Mouse (Mus musculus): ENCODE data around the gene Slc38a1.

Gene Slc38a1

GRCm38 (mm10) chr15:96642436-96643405, at the start of gene Slc38a1:
TSS of gene Slc38a1 (minus strand) at chr15:96642913.
- DNase-seq (ENCODE audit: low spot score in 2 of 2) = peak; percentile 36 to 40

- no peak for DNase-seq (ENCODE audit: low spot score in 2 of 2)
Measured at GRCm38 (mm10) chr15:96692401-96692800, 49.7 kb upstream of the Slc38a1 start.

DNA sequence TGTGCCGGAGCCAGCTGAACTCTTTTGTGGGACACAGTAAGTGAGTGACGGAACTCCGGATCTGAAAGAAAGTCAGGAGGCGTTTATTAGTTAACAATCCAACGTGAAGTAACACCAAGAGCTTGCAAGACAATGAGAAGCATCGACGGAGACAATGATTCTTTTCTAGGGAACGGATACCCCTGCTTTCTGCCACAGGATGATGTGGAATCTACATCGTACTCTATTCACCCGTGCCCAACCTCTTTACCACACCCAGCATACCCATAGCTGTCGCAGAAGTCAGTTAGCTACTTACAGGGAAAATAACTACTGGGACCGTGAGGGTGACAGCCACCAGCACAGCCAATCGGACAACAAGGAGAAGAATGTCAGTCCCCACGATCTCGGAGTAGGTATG, 48.7 kb upstream of the Slc38a1 start:
- no peak for DNase-seq (ENCODE audit: low spot score in 2 of 2)

- DNase-seq (ENCODE audit: low spot score in 2 of 2) = no peak
Measured at GRCm38 (mm10) chr15:96690829-96691228, 48.1 kb upstream of the Slc38a1 start.

DNA sequence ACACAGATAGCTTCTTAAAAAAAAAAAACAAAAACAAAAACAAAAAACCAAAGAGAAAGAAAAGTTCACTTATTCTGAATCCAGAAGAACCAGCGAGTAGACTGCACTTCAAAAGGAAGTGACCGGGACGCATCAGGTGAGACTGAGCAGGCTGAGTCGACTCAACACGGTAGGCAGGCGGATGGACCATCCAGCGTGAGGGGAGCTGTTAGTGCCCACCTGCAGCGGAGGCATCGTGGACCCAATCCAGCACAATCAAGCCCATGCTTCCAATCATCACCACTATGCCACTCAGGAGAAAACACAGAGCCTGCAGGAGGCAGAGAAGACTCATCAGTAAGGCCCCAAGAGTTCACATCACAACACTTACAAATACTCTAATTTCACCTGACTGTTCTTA, 47.2 kb upstream of the Slc38a1 start:
- DNase-seq (ENCODE audit: low spot score in 2 of 2) = no peak

DNA sequence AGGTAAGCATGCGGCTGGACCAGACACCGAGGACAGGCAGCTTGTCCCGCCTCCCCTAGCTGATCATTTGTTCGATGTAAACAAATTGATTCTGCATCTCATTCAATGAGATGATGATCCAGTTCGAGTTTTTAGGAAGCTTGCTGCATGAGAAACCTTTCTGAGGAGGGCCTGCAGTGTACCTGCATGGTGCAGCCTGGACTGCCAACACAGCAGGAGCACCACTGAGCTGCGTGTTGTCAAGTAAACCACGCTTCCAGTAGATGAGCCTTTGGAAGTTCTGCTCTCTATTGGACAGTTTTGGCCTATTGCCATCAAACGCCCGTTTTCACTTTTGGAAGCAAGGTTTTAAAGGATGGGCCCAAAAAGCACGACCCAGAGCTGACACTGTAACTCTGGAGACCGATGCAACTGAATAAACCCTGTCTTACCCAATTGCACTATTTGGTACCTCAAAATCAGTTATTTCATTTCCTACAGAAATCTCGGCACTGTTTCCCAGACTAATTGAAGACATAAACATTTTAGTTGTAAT, 46.1 kb upstream of the Slc38a1 start:
- no peak for DNase-seq (ENCODE audit: low spot score in 2 of 2)

DNA sequence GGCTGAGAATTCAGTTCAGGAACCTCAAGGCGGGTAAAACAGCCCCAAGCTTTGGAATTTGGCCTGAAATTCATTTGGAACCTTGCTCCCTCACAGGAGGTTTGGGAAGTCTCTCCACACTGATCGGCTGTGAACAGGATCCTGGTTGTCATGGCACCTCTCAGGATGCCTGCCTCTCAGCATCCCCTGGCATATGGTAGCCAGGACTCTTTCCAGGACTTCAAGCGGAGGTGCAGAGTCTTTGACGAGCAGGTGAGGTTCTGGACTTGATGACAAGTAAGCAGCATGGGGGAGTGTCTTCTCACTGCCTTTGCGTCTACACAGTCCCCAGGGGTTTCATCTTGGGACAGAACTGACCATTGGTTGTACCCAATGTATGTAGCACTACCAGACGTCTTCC, 45.3 kb upstream of the Slc38a1 start:
- DNase-seq (ENCODE audit: low spot score in 2 of 2) = no peak

DNA sequence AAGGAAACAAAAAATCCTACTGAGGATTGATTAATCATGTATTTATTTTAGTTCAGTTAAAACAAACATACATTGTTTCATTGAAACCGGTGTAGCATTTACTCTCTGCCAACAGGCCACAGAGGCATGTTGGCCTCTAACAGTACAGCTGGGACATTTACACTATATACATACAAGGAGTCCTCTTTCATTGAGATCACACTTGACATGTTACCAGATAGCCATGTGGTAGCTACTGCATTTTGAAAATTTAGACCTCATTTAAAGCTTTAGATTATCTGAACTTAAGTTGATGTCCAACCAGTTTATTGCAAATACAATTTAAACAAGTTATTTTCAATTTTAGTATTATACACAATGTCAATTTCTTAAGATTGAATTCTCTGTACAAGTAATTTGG, 44.7 kb upstream of the Slc38a1 start:
- DNase-seq (ENCODE audit: low spot score in 2 of 2) = no peak

DNA sequence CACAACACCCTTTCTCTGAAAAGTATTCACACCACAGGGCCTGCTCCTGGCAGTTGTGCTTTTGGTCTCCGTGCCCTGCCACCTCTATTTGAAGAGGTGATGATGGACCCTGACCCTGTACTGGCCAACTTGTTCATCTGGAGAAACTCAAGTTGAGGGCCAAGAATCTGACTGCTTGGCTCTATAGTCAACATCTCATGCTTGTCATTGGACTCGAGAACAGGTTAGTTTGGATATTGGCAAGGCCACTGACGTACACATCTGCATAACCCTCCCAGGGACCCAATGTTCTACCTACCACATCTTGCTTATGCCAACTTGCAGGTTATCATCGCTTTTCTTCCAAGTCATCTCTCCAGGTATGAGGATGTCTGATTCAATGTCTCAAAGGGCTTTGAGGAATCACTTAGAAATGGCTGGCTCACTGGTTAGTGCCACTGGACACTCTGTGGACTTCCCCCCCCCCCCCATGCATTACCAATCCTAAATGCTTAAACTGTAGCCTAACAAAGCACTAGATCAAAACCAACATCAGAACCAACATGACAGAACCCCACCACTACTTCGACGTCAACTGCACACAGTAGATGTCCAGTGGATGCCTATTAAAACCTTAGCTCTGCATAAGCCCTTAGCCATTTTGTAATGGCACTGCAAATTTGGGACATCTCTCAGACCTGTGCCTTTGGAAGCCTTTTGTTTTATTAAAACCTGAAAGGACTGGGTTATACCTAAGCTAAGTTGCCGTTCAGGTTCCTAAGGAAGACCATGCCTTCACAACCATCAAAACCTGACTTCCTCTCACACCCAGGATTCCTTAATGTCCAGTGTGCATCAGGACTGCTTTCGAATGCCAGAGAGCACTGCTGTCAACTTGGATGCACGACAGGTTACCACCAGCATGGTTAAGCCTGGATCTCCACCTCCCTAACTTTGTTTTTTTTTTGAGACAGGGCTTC, 43.8 kb upstream of the Slc38a1 start:
- DNase-seq (ENCODE audit: low spot score in 2 of 2) = no peak

DNA sequence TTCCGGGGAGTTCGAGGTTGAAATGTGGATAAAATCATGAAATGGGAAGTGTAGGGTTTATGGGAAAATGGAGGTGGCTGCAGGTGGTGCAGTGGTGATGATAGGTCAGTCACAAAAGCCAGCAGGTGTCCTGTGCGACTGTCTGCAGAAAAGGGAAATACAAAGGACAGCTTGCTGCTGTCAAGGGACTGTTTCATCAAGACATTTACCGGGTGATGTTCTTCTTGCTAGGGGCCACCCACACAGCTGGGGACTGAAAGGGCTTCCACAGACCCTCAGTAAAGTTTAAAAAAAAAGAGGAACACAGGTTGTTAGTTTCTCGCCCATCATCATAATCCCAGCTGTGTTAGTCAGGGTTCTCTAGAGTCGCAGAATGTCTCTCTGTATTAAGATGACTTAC, 42.6 kb upstream of the Slc38a1 start:
- DNase-seq (ENCODE audit: low spot score in 2 of 2) = no peak

DNA sequence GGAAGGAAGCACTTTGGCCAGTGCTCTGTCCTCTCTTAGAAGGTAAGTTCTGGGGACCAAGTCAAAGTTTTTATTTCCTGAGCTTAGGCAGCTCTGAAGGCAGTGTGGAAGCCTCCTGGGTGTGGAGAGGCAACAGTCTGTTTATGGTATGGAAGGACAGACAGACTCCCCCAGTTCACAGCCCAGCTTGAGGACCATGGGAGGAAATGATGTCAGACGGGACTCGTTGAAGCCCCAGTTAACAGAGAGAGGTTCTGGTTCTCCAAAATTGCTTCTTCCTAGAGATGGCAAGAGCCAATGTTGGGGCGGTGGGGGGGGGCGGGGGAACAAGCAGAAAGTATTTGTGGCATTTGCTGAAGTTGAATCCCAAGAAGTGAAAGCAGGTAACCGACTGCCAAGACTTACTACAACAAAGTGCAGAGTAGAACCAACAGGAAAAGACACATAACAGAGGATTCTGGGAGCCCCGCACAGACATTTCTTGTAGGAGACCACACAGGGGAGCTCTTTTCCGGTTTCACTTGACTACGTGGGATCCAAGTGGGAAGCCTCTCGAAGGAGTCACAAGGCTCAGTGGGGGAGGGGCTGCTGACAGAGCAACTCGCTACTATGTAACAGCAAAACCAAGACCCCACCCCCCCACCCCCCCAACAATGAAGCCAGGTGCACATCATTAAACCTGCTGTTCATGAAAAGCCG, 41.6 kb upstream of the Slc38a1 start:
- no peak for DNase-seq (ENCODE audit: low spot score in 2 of 2)

GRCm38 (mm10) chr15:96678871-96679773, 36.4 kb upstream of the Slc38a1 start:
- no peak for DNase-seq (ENCODE audit: low spot score in 2 of 2)

DNA sequence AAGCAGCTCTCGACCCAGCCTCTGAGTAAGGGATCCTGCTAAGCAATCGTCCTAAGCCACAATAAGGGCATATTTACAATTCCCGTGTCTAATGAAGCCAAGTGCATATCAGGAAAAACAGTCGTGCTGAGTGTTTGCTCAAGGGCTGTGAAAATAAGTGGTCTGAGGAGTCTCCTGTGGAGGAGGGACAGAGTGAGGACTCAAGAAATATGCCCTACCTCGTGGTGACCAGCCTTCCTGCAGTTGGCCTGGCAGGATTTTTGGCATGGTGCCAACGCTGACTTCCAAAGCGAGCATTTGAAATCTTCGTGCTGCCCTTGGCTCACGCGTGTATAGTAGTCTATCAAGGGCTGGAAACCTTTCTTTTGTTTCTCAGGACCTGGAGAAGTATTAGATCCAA, 33.8 kb upstream of the Slc38a1 start:
- DNase-seq (ENCODE audit: low spot score in 2 of 2) = no peak

- DNase-seq (ENCODE audit: low spot score in 2 of 2) = no peak
Measured at GRCm38 (mm10) chr15:96675744-96676143, 33.0 kb upstream of the Slc38a1 start.

- no peak for DNase-seq (ENCODE audit: low spot score in 2 of 2)
Measured at GRCm38 (mm10) chr15:96675055-96675454, 32.3 kb upstream of the Slc38a1 start.

DNA sequence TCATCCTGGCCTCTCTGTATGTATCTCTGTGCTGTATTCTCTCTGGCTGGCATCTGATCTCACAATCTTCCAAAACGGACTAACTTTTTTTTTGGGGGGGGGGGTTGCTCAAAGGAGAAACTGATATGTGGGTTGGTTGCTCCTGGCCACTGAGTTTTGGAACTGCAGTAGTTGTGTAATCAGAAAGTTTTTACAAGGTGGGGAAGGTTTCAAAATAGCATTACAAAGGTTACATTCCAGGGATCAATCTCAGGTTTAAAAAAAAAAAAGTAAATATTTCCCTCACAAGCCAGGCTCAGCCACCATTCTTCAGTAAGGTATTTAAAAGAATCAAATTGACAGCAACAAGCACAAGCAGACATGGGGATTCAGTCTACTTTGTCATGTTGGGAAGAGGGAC, 31.4 kb upstream of the Slc38a1 start:
- no peak for DNase-seq (ENCODE audit: low spot score in 2 of 2)

DNA sequence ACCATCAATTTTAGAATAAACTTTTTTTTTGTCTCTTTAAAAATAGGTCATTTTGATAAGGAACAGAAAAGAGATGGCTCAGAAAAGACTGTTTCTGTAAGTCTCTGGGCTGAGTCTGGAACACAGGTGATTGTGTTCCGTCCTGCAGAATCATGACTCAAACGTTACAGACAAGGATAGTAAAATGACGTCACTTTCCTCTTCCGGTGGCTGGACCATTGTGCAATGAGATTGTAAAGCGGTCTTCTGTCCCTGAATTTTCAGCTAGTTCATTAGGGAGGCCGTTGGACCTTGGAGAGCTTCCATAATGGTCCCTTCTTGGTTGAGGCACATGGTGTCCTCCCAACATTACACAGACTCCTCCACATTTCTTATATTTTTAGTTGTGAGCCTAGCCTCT, 27.0 kb upstream of the Slc38a1 start:
- DNase-seq (ENCODE audit: low spot score in 2 of 2) = no peak

DNA sequence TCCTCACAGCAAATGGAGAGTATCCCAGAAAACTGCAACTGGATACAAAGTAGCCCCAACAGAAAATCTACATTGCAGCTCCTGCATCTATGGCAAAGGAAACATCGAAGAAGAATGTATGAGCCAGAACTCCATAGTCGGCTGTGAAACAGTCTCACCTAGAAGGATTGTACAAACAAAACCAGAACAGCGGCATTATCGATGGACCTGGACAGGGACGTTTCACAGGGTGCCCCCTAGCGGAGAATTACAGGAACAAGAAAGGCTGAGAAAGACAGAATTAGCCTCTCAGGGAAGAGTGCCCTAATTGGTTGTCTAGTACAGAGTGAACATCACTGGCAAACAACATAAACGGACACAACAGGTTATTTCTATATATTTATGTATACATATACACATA, 23.9 kb upstream of the Slc38a1 start:
- peak in 1 of 2 experiments; percentile 45 for DNase-seq (ENCODE audit: low spot score in 2 of 2)

GRCm38 (mm10) chr15:96665889-96666288, 23.2 kb upstream of the Slc38a1 start:
- DNase-seq (ENCODE audit: low spot score in 2 of 2) = peak in 1 of 2 experiments; percentile 50

DNA sequence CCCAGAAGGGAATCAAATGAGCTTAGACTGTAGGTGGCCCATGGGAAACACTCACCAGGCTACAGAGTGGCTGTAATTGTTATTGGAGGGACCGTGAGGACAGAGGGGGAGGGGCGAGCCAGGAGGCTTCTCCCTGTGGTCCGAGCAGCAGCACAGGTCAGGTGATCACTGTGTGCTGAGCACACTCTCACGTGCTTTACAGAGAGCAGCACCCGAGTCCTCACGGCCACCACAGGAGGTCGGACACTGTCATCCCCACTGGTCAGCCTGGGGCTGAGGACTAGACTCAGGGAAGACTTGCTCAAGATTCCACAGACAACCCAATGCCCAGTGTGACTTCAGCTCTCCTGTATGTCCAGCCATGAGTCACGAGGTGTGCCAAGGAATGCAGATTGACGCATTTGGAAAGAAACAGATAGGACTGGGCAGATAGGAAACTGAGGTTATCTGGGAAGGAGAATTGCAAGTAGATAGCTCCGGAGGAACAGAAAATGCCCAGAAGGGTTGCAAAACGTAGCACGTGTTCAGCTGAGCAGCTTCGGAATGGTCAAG, 18.0 kb upstream of the Slc38a1 start:
- no peak for DNase-seq (ENCODE audit: low spot score in 2 of 2)

All from frontal cortex, postnatal 14 days (tissue).